Mouse (Mus musculus): Measurements from ENCODE around the gene Ngly1. TPM values are rescaled to one million over a fixed set of nuclear protein-coding genes. Genes with fewer than 3 reads are reported as not detected.

The Ngly1 gene
- polyA plus RNA-seq, 1 experiment from 2014 or later: 15.6 TPM

Other genes starting within 250 kb of the Ngly1 start
- 1.6 and 2.0 TPM in 2 replicates for gene Oxsm, start 528 bp downstream of the Ngly1 start, polyA plus RNA-seq (2016; fragmentation: Nextera tagmentation; extraction: Ambion mirVana)
- gene Top2b, start 115.9 kb downstream of the Ngly1 start, polyA plus RNA-seq (2016; fragmentation: Nextera tagmentation; extraction: Ambion mirVana): 54.7 and 72.0 TPM in 2 replicates

Measured in hindbrain, embryonic 10.5 days (tissue).